In genomic region chr7:105734826-105735225, GRCm38 (mm10) we compare ENCODE assay signal across 10 mouse cellular contexts. TPM values are rescaled to one million over a fixed set of nuclear protein-coding genes. Genes with fewer than 3 reads are reported as not detected.
DNase-seq lines count a peak whose midpoint lies in the region; ATAC-seq and TF ChIP-seq lines count a peak whose summit lies in the region.
"Had no signal": no experiment of that assay in that cellular context is flagged by ENCODE, and none has a peak within 500 bp of the region (broad histone marks: within the 10 kb centered on the region; RNA-seq: fewer than 3 reads in every experiment).

No protein-coding gene starts in this region.

- no peak for TF ChIP-seq CTCF in C2C12 (IDR thresholded peaks at IDR 0.05; ENCODE audit: control insufficient read depth, insufficient read depth, insufficient read length)

- H3K27ac ChIP-seq in hindbrain, embryonic 14.5 days, result no peak overlapping the region
- no peak overlapping the region for H3K27ac ChIP-seq in hindbrain, embryonic 11.5 days (ENCODE audit: low read depth, low read length)
- H3K27ac ChIP-seq in limb, embryonic 12.5 days, result no peak overlapping the region
- H3K27ac ChIP-seq: midbrain, embryonic 12.5 days had no signal

- H3K4me1 ChIP-seq in hindbrain, embryonic 14.5 days (replicated peaks; ENCODE audit: control insufficient read depth, insufficient read depth, low read length), result peaks cover 15% of the 10 kb centered on the region
- H3K4me1 ChIP-seq in hindbrain, embryonic 11.5 days (replicated peaks; ENCODE audit: control insufficient read depth, insufficient read depth, low read length), result peaks cover 4% of the 10 kb centered on the region; the same call in 1 of the 2 replicates
- H3K4me1 ChIP-seq in limb, embryonic 12.5 days (replicated peaks), result peaks cover 33% of the 10 kb centered on the region

- peaks cover 45% of the 10 kb centered on the region for H3K79me3 ChIP-seq in C2C12 (ENCODE audit: low read depth)

- H3K79me2 ChIP-seq in C2C12 (ENCODE audit: control insufficient read depth, insufficient read depth), result peaks cover 82% of the 10 kb centered on the region

- peaks cover 55% of the 10 kb centered on the region for H3K36me3 ChIP-seq in hindbrain, embryonic 14.5 days (replicated peaks; ENCODE audit: control insufficient read depth, insufficient read depth)
- peaks cover 2% of the 10 kb centered on the region; the same call in 1 of the 2 replicates for H3K36me3 ChIP-seq in hindbrain, embryonic 11.5 days (ENCODE audit: control insufficient read depth, insufficient read depth, low read length)
- peaks cover 49% of the 10 kb centered on the region for H3K36me3 ChIP-seq in C2C12 (ENCODE audit: control insufficient read depth, insufficient read depth)
- peaks cover 53% of the 10 kb centered on the region for H3K36me3 ChIP-seq in limb, embryonic 12.5 days

- peak overlapping the region; percentile 90; the same call in 1 of the 2 replicates for H3K4me2 ChIP-seq in hindbrain, embryonic 14.5 days (replicated peaks)
- no peak overlapping the region for H3K4me2 ChIP-seq in hindbrain, embryonic 11.5 days (replicated peaks; ENCODE audit: low read depth, low read length)
- H3K4me2 ChIP-seq in limb, embryonic 12.5 days, result peak overlapping the region; percentile 80

- peak; percentile 23 for DNase-seq in cerebellum, adult 9-10 months
- no peak for DNase-seq in cerebellum, adult 11-12 months
- DNase-seq in hindbrain, embryonic 14.5 days (ENCODE audit: low spot score), result no peak
- DNase-seq in hindbrain, embryonic 11.5 days (ENCODE audit: low spot score), result no peak
- no peak for DNase-seq in right cerebral cortex, postnatal 10 days (ENCODE audit: low spot score in 2 of 2)
- DNase-seq: kidney, adult 9 months had no signal

- no peak for ATAC-seq in hindbrain, embryonic 14.5 days (ENCODE audit: low FRiP score)
- no peak for ATAC-seq in hindbrain, embryonic 11.5 days (ENCODE audit: low FRiP score)
- ATAC-seq in limb, embryonic 12.5 days (ENCODE audit: insufficient number of reproducible peaks, insufficient read depth, low FRiP score, low TSS enrichment, low read depth), result no peak
- no peak for ATAC-seq in activated CD4-positive, CD25-positive, alpha-beta regulatory T cell, adult 4 months

- no peak overlapping the region for H3K4me3 ChIP-seq in hindbrain, embryonic 14.5 days (replicated peaks; ENCODE audit: low read length)
- H3K4me3 ChIP-seq in hindbrain, embryonic 11.5 days (ENCODE audit: low read depth, low read length), result no peak overlapping the region
- H3K4me3 ChIP-seq in C2C12 (ENCODE audit: insufficient read depth, poor library complexity, severe bottlenecking), result no peak overlapping the region
- 0 out of 2 replicates have a peak overlapping the region, but pooled peaks have one; percentile 82 for H3K4me3 ChIP-seq in limb, embryonic 12.5 days (replicated peaks)

- 86% methylated on average over 8 of the region's 8 CpGs for WGBS in hindbrain, embryonic 14.5 days
- 90% methylated on average over 8 of the region's 8 CpGs for WGBS in hindbrain, embryonic 11.5 days
- 88% methylated on average over 8 of the region's 8 CpGs for WGBS in limb, embryonic 12.5 days

- no peak overlapping the region for H3K9ac ChIP-seq in hindbrain, embryonic 14.5 days
- H3K9ac ChIP-seq in hindbrain, embryonic 11.5 days (ENCODE audit: low read depth, low read length), result no peak overlapping the region
- peak overlapping the region; percentile 42; the same call in 1 of the 2 replicates for H3K9ac ChIP-seq in limb, embryonic 12.5 days (replicated peaks)

- H3K9me3 ChIP-seq in hindbrain, embryonic 14.5 days (ENCODE audit: control insufficient read depth, low read length), result no peaks in the 10 kb centered on the region
- H3K9me3 ChIP-seq in hindbrain, embryonic 11.5 days (ENCODE audit: control insufficient read depth, low read length), result no peaks in the 10 kb centered on the region
- no peaks in the 10 kb centered on the region for H3K9me3 ChIP-seq in limb, embryonic 12.5 days
- H3K9me3 ChIP-seq: midbrain, embryonic 12.5 days had no signal

- H3K27me3 ChIP-seq in hindbrain, embryonic 14.5 days (ENCODE audit: control insufficient read depth, insufficient read depth, low read length), result no peaks in the 10 kb centered on the region
- no peaks in the 10 kb centered on the region for H3K27me3 ChIP-seq in hindbrain, embryonic 11.5 days (ENCODE audit: control insufficient read depth, insufficient read depth, low read length)
- no peaks in the 10 kb centered on the region for H3K27me3 ChIP-seq in C2C12 (ENCODE audit: control insufficient read depth, insufficient read depth, insufficient read length)
- no peaks in the 10 kb centered on the region for H3K27me3 ChIP-seq in limb, embryonic 12.5 days
- H3K27me3 ChIP-seq: midbrain, embryonic 12.5 days had no signal

- peak overlapping the region; percentile 24 for H3ac ChIP-seq in C2C12 (ENCODE audit: control insufficient read depth, insufficient read length, low read depth)

TF ChIP-seq in C2C12, 6 proteins besides CTCF, POLR2A, EP300 and RAD21:
- TF ChIP-seq MYOG (IDR thresholded peaks at IDR 0.05; ENCODE audit: control insufficient read depth, extremely low read depth, insufficient read length) (no peak), MYOD1 (IDR thresholded peaks at IDR 0.05; ENCODE audit: control insufficient read depth, insufficient read length, low read depth) (no peak), USF1 (IDR thresholded peaks at IDR 0.05; ENCODE audit: low read depth) (no peak), FOSL1 (IDR thresholded peaks at IDR 0.05; ENCODE audit: insufficient read depth, low read length, poor library complexity, severe bottlenecking) (no peak), CEBPB (IDR thresholded peaks at IDR 0.05; ENCODE audit: low read depth) (no peak), MAX (IDR thresholded peaks at IDR 0.05) (no peak)

RNA-seq across cellular contexts. Expression of gene Ilk, which starts 1.6 kb away (rescaled TPM):
- 206 and 220 TPM in 2 replicates for polyA plus RNA-seq in hindbrain, embryonic 14.5 days (2014; fragmentation: Nextera tagmentation; extraction: Ambion mirVana)
- 252 and 264 TPM in 2 replicates for polyA plus RNA-seq in hindbrain, embryonic 11.5 days (2014; fragmentation: Nextera tagmentation; extraction: Ambion mirVana)
- polyA plus RNA-seq in C2C12 (2012; fragmentation: generic; extraction: Trizol), result 375 TPM
- polyA plus RNA-seq in limb, embryonic 12.5 days (2016; fragmentation: Nextera tagmentation; extraction: Ambion mirVana), result 216 and 232 TPM in 2 replicates
- 100 to 1,000 TPM; 131 to 173 TPM for polyA plus RNA-seq in activated CD4-positive, CD25-positive, alpha-beta regulatory T cell, adult 4 months (2017; shearing (Covaris generic))

RNA-seq across cellular contexts. Expression of gene Rrp8, which starts 2.4 kb away (rescaled TPM):
- 21.3 and 24.1 TPM in 2 replicates for polyA plus RNA-seq in hindbrain, embryonic 14.5 days (2014; fragmentation: Nextera tagmentation; extraction: Ambion mirVana)
- 33.1 and 44.1 TPM in 2 replicates for polyA plus RNA-seq in hindbrain, embryonic 11.5 days (2014; fragmentation: Nextera tagmentation; extraction: Ambion mirVana)
- 35.8 TPM for polyA plus RNA-seq in C2C12 (2012; fragmentation: generic; extraction: Trizol)
- polyA plus RNA-seq in limb, embryonic 12.5 days (2016; fragmentation: Nextera tagmentation; extraction: Ambion mirVana), result 43.1 and 50.8 TPM in 2 replicates
- 10 to 100 TPM; 15.3 to 15.8 TPM for polyA plus RNA-seq in activated CD4-positive, CD25-positive, alpha-beta regulatory T cell, adult 4 months (2017; shearing (Covaris generic))

RNA-seq across cellular contexts. Expression of gene Taf10, which starts 9.3 kb away (rescaled TPM):
- polyA plus RNA-seq in hindbrain, embryonic 14.5 days (2014; fragmentation: Nextera tagmentation; extraction: Ambion mirVana), result 128 and 140 TPM in 2 replicates
- polyA plus RNA-seq in hindbrain, embryonic 11.5 days (2014; fragmentation: Nextera tagmentation; extraction: Ambion mirVana), result 175 and 191 TPM in 2 replicates
- 327 TPM for polyA plus RNA-seq in C2C12 (2012; fragmentation: generic; extraction: Trizol)
- polyA plus RNA-seq in limb, embryonic 12.5 days (2016; fragmentation: Nextera tagmentation; extraction: Ambion mirVana), result 170 and 173 TPM in 2 replicates
- 10 to 100 TPM; 11.5 to 16.1 TPM for polyA plus RNA-seq in activated CD4-positive, CD25-positive, alpha-beta regulatory T cell, adult 4 months (2017; shearing (Covaris generic))

RNA-seq across cellular contexts. Expression of gene Tpp1, which starts 17.2 kb away (rescaled TPM):
- 48.2 and 51.6 TPM in 2 replicates for polyA plus RNA-seq in hindbrain, embryonic 14.5 days (2014; fragmentation: Nextera tagmentation; extraction: Ambion mirVana)
- polyA plus RNA-seq in hindbrain, embryonic 11.5 days (2014; fragmentation: Nextera tagmentation; extraction: Ambion mirVana), result 43.3 and 51.5 TPM in 2 replicates
- polyA plus RNA-seq in C2C12 (2012; fragmentation: generic; extraction: Trizol), result 41.6 TPM
- polyA plus RNA-seq in limb, embryonic 12.5 days (2016; fragmentation: Nextera tagmentation; extraction: Ambion mirVana), result 33.3 and 38.3 TPM in 2 replicates
- polyA plus RNA-seq in activated CD4-positive, CD25-positive, alpha-beta regulatory T cell, adult 4 months (2017; shearing (Covaris generic)), result 100 to 1,000 TPM in 1 of 2 experiments, 10 to 100 TPM in 1; 86.2 to 106 TPM

RNA-seq across cellular contexts. Expression of gene Dchs1, which starts 52.6 kb away (rescaled TPM):
- 21.1 and 23.2 TPM in 2 replicates for polyA plus RNA-seq in hindbrain, embryonic 14.5 days (2014; fragmentation: Nextera tagmentation; extraction: Ambion mirVana)
- 15.0 and 17.7 TPM in 2 replicates for polyA plus RNA-seq in hindbrain, embryonic 11.5 days (2014; fragmentation: Nextera tagmentation; extraction: Ambion mirVana)
- polyA plus RNA-seq in C2C12 (2012; fragmentation: generic; extraction: Trizol), result 1.8 TPM
- polyA plus RNA-seq in limb, embryonic 12.5 days (2016; fragmentation: Nextera tagmentation; extraction: Ambion mirVana), result 24.8 and 28.2 TPM in 2 replicates
- polyA plus RNA-seq in activated CD4-positive, CD25-positive, alpha-beta regulatory T cell, adult 4 months (2017; shearing (Covaris generic)), result not detected
